Mouse (Mus musculus): ENCODE data around the gene Dlg5. TPM values are rescaled to one million over a fixed set of nuclear protein-coding genes. Genes with fewer than 3 reads are reported as not detected.

Gene Dlg5
- polyA plus RNA-seq, 1 experiment: 16.5 TPM

DNA sequence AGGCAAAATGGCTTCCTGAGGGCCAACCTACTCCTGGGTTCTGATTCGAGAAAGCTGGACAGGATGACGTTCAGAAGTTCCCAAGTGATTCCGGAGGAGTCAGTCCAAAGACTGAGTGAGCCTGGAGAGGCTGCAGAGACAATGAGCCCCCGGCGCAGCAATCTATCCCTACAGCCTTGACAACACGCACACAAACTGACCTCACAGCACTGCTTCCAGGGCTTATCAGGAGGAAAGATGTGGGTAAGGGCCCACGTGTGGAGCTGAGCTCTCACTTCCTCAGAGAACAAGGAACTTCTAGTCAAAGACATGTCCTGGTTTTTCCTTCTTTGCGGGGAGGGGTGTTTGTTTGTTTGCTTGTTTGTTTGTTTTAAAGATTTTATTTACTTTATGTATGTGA, 18.7 kb downstream of the Dlg5 start:
- Histone ChIP-seq H3K36me3 (ENCODE audit: control insufficient read depth, insufficient read depth) (no peaks in the 10 kb centered on the region), H3K4me2 (ENCODE audit: low read depth) (no peak overlapping the region), H3K4me3 (no peak overlapping the region), H3K79me2 (ENCODE audit: control insufficient read depth, insufficient read depth) (peaks cover 41% of the 10 kb centered on the region), H3ac (ENCODE audit: control insufficient read depth, insufficient read length) (no peak overlapping the region), H3K27me3 (ENCODE audit: control insufficient read depth, insufficient read depth, insufficient read length) (no peaks in the 10 kb centered on the region)
- TF ChIP-seq TCF12 (IDR thresholded peaks at IDR 0.05; ENCODE audit: insufficient read depth, poor library complexity, severe bottlenecking): no peak
- no peak for TF ChIP-seq MYOD1 (IDR thresholded peaks at IDR 0.05; ENCODE audit: control insufficient read depth in 1 of 3, insufficient read length in 2 of 3, low read depth in 2 of 3)
- TF ChIP-seq POLR2AphosphoS2 (IDR thresholded peaks at IDR 0.05; ENCODE audit: insufficient read length, low read depth): no peak
- TF ChIP-seq E2F4 (IDR thresholded peaks at IDR 0.05; ENCODE audit: insufficient read depth): no peak
- TF ChIP-seq TCF3 (IDR thresholded peaks at IDR 0.05; ENCODE audit: insufficient read length, low read depth): no peak
- TF ChIP-seq POLR2A (IDR thresholded peaks at IDR 0.05; ENCODE audit: insufficient read length, low read depth): no peak
- TF ChIP-seq REST (IDR thresholded peaks at IDR 0.05; ENCODE audit: insufficient read depth, insufficient read length): no peak
- TF ChIP-seq MAX (IDR thresholded peaks at IDR 0.05; ENCODE audit: low read depth): no peak
- no peak for TF ChIP-seq MYOG (IDR thresholded peaks at IDR 0.05; ENCODE audit: control insufficient read depth in 1 of 3, insufficient read depth in 1 of 3, insufficient read length in 2 of 3, low read depth in 2 of 3)
- TF ChIP-seq CEBPB (IDR thresholded peaks at IDR 0.05; ENCODE audit: insufficient read depth, poor library complexity, severe bottlenecking): no peak
- TF ChIP-seq USF1 (IDR thresholded peaks at IDR 0.05; ENCODE audit: low read depth): no peak
- no peak for TF ChIP-seq SRF (IDR thresholded peaks at IDR 0.05; ENCODE audit: control insufficient read depth, insufficient read length, low read depth)

DNA sequence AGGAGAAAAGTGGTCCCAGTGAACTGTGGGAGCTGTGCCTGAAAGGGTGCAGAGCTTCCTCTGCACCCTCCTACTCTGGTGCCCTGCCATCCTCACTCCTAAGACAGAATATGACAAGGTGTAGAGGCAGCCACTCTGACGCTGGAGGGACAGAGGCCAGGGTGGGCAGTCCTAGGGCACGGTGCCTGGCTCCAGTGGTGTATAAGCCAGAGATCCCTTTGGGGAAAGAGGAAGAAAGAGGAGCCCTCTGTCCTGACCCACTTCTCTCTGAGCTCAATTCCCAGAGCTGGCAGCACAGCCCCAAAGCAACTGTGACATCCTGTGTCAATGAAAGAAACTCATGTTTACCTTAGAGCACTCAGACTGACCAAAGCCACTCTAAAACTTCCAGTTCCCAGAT, 19.4 kb downstream of the Dlg5 start:
- TF ChIP-seq USF1 (IDR thresholded peaks at IDR 0.05; ENCODE audit: low read depth) (no peak), POLR2AphosphoS2 (IDR thresholded peaks at IDR 0.05; ENCODE audit: insufficient read length, low read depth) (no peak), TCF12 (IDR thresholded peaks at IDR 0.05; ENCODE audit: insufficient read depth, poor library complexity, severe bottlenecking) (no peak)
- no peaks in the 10 kb centered on the region for H3K36me3 ChIP-seq (ENCODE audit: control insufficient read depth, insufficient read depth)
- peaks cover 35% of the 10 kb centered on the region for H3K79me2 ChIP-seq (ENCODE audit: control insufficient read depth, insufficient read depth)
- H3K4me3 ChIP-seq: no peak overlapping the region
- no peak overlapping the region for H3K4me2 ChIP-seq (ENCODE audit: low read depth)
- no peaks in the 10 kb centered on the region for H3K27me3 ChIP-seq (ENCODE audit: control insufficient read depth, insufficient read depth, insufficient read length)
- H3ac ChIP-seq (ENCODE audit: control insufficient read depth, insufficient read length): no peak overlapping the region

DNA sequence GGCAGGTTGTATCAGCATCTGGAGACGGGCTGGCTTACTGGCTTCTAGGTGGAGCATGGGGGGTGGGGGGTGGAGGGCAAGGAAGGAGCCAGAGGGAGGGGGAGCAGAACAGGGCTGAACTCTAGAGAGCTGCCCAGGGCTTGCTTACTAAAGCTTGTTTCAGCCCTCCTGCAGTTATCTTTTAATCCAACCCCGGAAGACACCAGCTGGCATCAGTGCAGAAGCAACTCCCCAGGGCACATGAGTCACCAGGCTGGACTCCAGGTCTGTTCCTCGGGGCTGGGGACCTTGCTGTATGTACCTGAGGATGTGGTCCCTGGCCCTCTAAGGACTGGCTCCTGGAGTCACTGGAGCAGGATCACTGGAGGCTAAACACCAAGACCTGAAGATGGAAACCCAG, 23.0 kb downstream of the Dlg5 start:
- H3ac ChIP-seq (ENCODE audit: control insufficient read depth, insufficient read length): no peak overlapping the region
- no peak overlapping the region for H3K4me3 ChIP-seq
- TF ChIP-seq MYOG (IDR thresholded peaks at IDR 0.05; ENCODE audit: control insufficient read depth in 1 of 3, insufficient read depth in 1 of 3, insufficient read length in 2 of 3, low read depth in 2 of 3): peak in 1 of 3 experiments; percentile 33
- TF ChIP-seq POLR2A (IDR thresholded peaks at IDR 0.05; ENCODE audit: insufficient read length, low read depth): no peak
- TF ChIP-seq REST (IDR thresholded peaks at IDR 0.05; ENCODE audit: insufficient read depth, insufficient read length): no peak
- no peak for TF ChIP-seq CEBPB (IDR thresholded peaks at IDR 0.05; ENCODE audit: insufficient read depth, poor library complexity, severe bottlenecking)
- no peak for TF ChIP-seq USF1 (IDR thresholded peaks at IDR 0.05; ENCODE audit: low read depth)
- no peak for TF ChIP-seq POLR2AphosphoS2 (IDR thresholded peaks at IDR 0.05; ENCODE audit: insufficient read length, low read depth)
- TF ChIP-seq TCF3 (IDR thresholded peaks at IDR 0.05; ENCODE audit: insufficient read length, low read depth): no peak
- no peaks in the 10 kb centered on the region for H3K27me3 ChIP-seq (ENCODE audit: control insufficient read depth, insufficient read depth, insufficient read length)
- H3K79me2 ChIP-seq (ENCODE audit: control insufficient read depth, insufficient read depth): peaks cover 32% of the 10 kb centered on the region
- peak overlapping the region; percentile 38 for H3K4me2 ChIP-seq (ENCODE audit: low read depth)
- no peaks in the 10 kb centered on the region for H3K36me3 ChIP-seq (ENCODE audit: control insufficient read depth, insufficient read depth)

DNA sequence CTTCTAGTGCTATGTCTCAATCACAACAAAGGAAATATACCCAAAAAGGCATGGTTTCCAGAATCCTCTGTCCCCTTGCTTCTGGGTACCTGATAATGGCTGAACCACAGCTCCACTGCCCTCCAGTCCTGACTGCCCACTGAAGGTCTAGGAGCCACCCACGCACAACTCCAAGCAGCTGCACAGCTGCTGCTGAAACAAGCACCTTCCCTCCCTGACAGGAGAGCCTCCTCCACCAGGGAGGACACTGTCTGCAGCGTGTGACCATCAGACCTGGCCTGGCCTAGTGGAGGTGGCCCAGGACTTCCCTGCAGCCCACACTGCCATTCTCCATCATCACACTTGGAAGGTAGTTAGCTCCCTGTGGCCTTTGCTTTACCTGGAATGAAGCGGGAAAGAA, 23.4 kb downstream of the Dlg5 start:
- TF ChIP-seq MYOG (IDR thresholded peaks at IDR 0.05; ENCODE audit: control insufficient read depth in 1 of 3, insufficient read depth in 1 of 3, insufficient read length in 2 of 3, low read depth in 2 of 3): peak in 2 of 3 experiments; percentile 38 to 59
- TF ChIP-seq USF1 (IDR thresholded peaks at IDR 0.05; ENCODE audit: low read depth): no peak
- TF ChIP-seq TCF12 (IDR thresholded peaks at IDR 0.05; ENCODE audit: insufficient read depth, poor library complexity, severe bottlenecking): no peak
- no peak for TF ChIP-seq POLR2AphosphoS2 (IDR thresholded peaks at IDR 0.05; ENCODE audit: insufficient read length, low read depth)
- no peak for TF ChIP-seq CEBPB (IDR thresholded peaks at IDR 0.05; ENCODE audit: insufficient read depth, poor library complexity, severe bottlenecking)
- no peak for TF ChIP-seq TCF3 (IDR thresholded peaks at IDR 0.05; ENCODE audit: insufficient read length, low read depth)
- TF ChIP-seq REST (IDR thresholded peaks at IDR 0.05; ENCODE audit: insufficient read depth, insufficient read length): no peak
- TF ChIP-seq MAX (IDR thresholded peaks at IDR 0.05; ENCODE audit: low read depth): no peak
- no peak for TF ChIP-seq E2F4 (IDR thresholded peaks at IDR 0.05; ENCODE audit: insufficient read depth)
- peak in 2 of 3 experiments; percentile 68 to 81 for TF ChIP-seq MYOD1 (IDR thresholded peaks at IDR 0.05; ENCODE audit: control insufficient read depth in 1 of 3, insufficient read length in 2 of 3, low read depth in 2 of 3)
- TF ChIP-seq POLR2A (IDR thresholded peaks at IDR 0.05; ENCODE audit: insufficient read length, low read depth): no peak
- TF ChIP-seq SRF (IDR thresholded peaks at IDR 0.05; ENCODE audit: control insufficient read depth, insufficient read length, low read depth): no peak

DNA sequence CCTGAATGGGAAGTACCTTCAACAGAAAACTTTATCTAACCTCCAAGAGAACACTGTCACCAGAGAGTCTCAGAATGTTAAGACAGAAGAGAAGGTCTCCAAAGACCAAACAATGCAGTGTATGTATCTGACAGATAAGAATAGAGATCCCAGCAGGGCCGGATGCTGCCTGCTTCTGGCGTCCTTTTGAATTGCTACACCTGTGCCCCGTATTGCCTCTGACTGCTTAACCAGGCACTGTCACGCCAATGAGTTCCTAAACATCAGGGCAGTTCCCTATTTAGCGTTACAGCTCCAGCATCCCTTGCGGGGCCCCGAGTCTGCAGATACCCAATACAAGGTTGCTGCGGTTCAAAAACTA, 28.4 kb downstream of the Dlg5 start:
- H3K4me3 ChIP-seq: no peak overlapping the region
- no peaks in the 10 kb centered on the region for H3K36me3 ChIP-seq (ENCODE audit: control insufficient read depth, insufficient read depth)
- no peak overlapping the region for H3ac ChIP-seq (ENCODE audit: control insufficient read depth, insufficient read length)
- peaks cover 10% of the 10 kb centered on the region for H3K79me2 ChIP-seq (ENCODE audit: control insufficient read depth, insufficient read depth)
- H3K4me2 ChIP-seq (ENCODE audit: low read depth): no peak overlapping the region
- no peaks in the 10 kb centered on the region for H3K27me3 ChIP-seq (ENCODE audit: control insufficient read depth, insufficient read depth, insufficient read length)
- TF ChIP-seq POLR2AphosphoS2 (IDR thresholded peaks at IDR 0.05; ENCODE audit: insufficient read length, low read depth) (no peak), MAX (IDR thresholded peaks at IDR 0.05; ENCODE audit: low read depth) (no peak), TCF3 (IDR thresholded peaks at IDR 0.05; ENCODE audit: insufficient read length, low read depth) (no peak), SRF (IDR thresholded peaks at IDR 0.05; ENCODE audit: control insufficient read depth, insufficient read length, low read depth) (no peak), CEBPB (IDR thresholded peaks at IDR 0.05; ENCODE audit: insufficient read depth, poor library complexity, severe bottlenecking) (no peak), MYOG (IDR thresholded peaks at IDR 0.05; ENCODE audit: control insufficient read depth in 1 of 3, insufficient read depth in 1 of 3, insufficient read length in 2 of 3, low read depth in 2 of 3) (no peak), REST (IDR thresholded peaks at IDR 0.05; ENCODE audit: insufficient read depth, insufficient read length) (no peak)

More for the DNA sequence above, 23.4 kb downstream of the Dlg5 start:
- Histone ChIP-seq H3ac (ENCODE audit: control insufficient read depth, insufficient read length) (no peak overlapping the region), H3K4me3 (no peak overlapping the region), H3K79me2 (ENCODE audit: control insufficient read depth, insufficient read depth) (peaks cover 32% of the 10 kb centered on the region), H3K4me2 (ENCODE audit: low read depth) (peak overlapping the region; percentile 38), H3K27me3 (ENCODE audit: control insufficient read depth, insufficient read depth, insufficient read length) (no peaks in the 10 kb centered on the region), H3K36me3 (ENCODE audit: control insufficient read depth, insufficient read depth) (no peaks in the 10 kb centered on the region)

Data from myocyte (in vitro differentiated cells).